Mouse (Mus musculus) liver, embryonic 14.5 days (tissue): ENCODE measurements around the gene Zcchc17. TPM values are rescaled to one million over a fixed set of nuclear protein-coding genes. Genes with fewer than 3 reads are reported as not detected.

Source experiments
- ATAC-seq: fragments of 200-750 bp; cut with Nextera tagmentation; 2 replicates; pipeline ENCODE4 v1.8.0; 2017; ENCODE audit warnings: moderate number of reproducible peaks, mild to moderate bottlenecking, moderate library complexity; ENCODE audit not compliant: insufficient read depth
- DNase-seq, 3 experiments: peaks; one replicate each; pipeline ENCODE4 v3.0.0-alpha.2; 2012 to 2013; ENCODE audit warnings: low read depth in 3 of 3, low spot score in 3 of 3
- H3K27ac ChIP-seq: fragments of 300-500 bp; sonication (generic); 2 replicates; pipeline ENCODE4 v1.5.1; 2014; ENCODE audit warnings: moderate library complexity, mild to moderate bottlenecking, control low read depth, inconsistent platforms
- H3K27me3 ChIP-seq: fragments of 300-500 bp; sonication (generic); 2 replicates; pipeline ENCODE4 v1.6.1; 2014; ENCODE audit warnings: mild to moderate bottlenecking, low read length, moderate library complexity; ENCODE audit not compliant: control insufficient read depth, insufficient read depth
- H3K36me3 ChIP-seq: fragments of 300-500 bp; sonication (generic); replicated peaks from 2 replicates; pipeline ENCODE4 v1.6.1; 2014; ENCODE audit warnings: low read depth; ENCODE audit not compliant: control insufficient read depth, insufficient read depth
- H3K4me1 ChIP-seq, 2 experiments: fragments of 200-500 bp in 1 of 2; fragments of 300-500 bp in 1 of 2; sonication (generic) in 1 of 2; replicated peaks; 2 replicates each; pipeline ENCODE4 v1.6.1; 2012 to 2014; ENCODE audit warnings: antibody characterized with exemption in 1 of 2, inconsistent platforms in 1 of 2, low read length in 1 of 2; ENCODE audit not compliant: control insufficient read depth in 2 of 2, insufficient read depth in 2 of 2
- H3K4me2 ChIP-seq: fragments of 300-500 bp; sonication (generic); 2 replicates; pipeline ENCODE4 v1.6.1; 2014; ENCODE audit warnings: low read depth, mild to moderate bottlenecking, control low read depth, moderate library complexity
- H3K4me3 ChIP-seq, 2 experiments: fragments of 200-500 bp in 1 of 2; fragments of 300-500 bp in 1 of 2; sonication (generic) in 1 of 2; 2 replicates each; pipeline ENCODE4 v1.5.1; 2012 to 2014; ENCODE audit warnings: low read depth in 2 of 2, low read length in 2 of 2, mild to moderate bottlenecking in 2 of 2, control low read depth in 1 of 2, inconsistent platforms in 1 of 2, moderate library complexity in 1 of 2; ENCODE audit not compliant: insufficient read depth in 1 of 2
- H3K9ac ChIP-seq: fragments of 300-500 bp; sonication (generic); replicated peaks from 2 replicates; pipeline ENCODE4 v1.6.1; 2014; ENCODE audit warnings: mild to moderate bottlenecking, control low read depth, moderate library complexity
- H3K9me3 ChIP-seq: fragments of 300-500 bp; sonication (generic); 2 replicates; pipeline ENCODE4 v1.6.1; 2016; ENCODE audit warnings: low read length, mixed read lengths; ENCODE audit not compliant: control insufficient read depth
- CTCF ChIP-seq: IDR thresholded peaks from 2 replicates; pipeline ENCODE4 v1.5.1; 2016; ENCODE audit warnings: antibody characterized with exemption, low read depth, control low read depth
- EP300 ChIP-seq: IDR thresholded peaks from 2 replicates; pipeline ENCODE4 v1.6.1; 2016; ENCODE audit warnings: antibody characterized with exemption, low read depth
- WGBS: fragments of 180-500 bp; shearing (Covaris S2); extraction: QIAGEN DNeasy Blood & Tissue Kit; methylation state at CpG from one replicate; pipeline ENCODE4 v1.1.7; 2014; ENCODE audit not compliant: insufficient replicate concordance; 5-methylcytosine and 5-hydroxymethylcytosine counted together
- polyA plus RNA-seq, 2 experiments: library from polyadenylated mRNA; depleted of rRNA in 1 of 2; stranded (reverse) in 1 of 2; unstranded in 1 of 2; fragments of >200 nt; fragmentation: Nextera tagmentation in 1 of 2; extraction: Ambion mirVana in 1 of 2; gene quantifications; 2 replicates each; pipeline versions ENCODE4 v1.2.1 to v1.2.3; 2012 to 2014

Zcchc17 gene
- polyA plus RNA-seq, 2 experiments, result 17.1 to 49.7 TPM

- ATAC-seq, result no peak
- H3K9me3 ChIP-seq, result no peaks in the 10 kb centered on the region
- H3K4me3 ChIP-seq, result no peak overlapping the region
- no peak overlapping the region for H3K27ac ChIP-seq
- peaks cover 0 to 4% of the 10 kb centered on the region in 2 experiments; a peak in 1 of 4 replicates for H3K4me1 ChIP-seq
- TF ChIP-seq CTCF (no peak), EP300 (no peak)
- WGBS, result 13% methylated on average over 11 of the region's 12 CpGs
- no peaks in the 10 kb centered on the region for H3K36me3 ChIP-seq
- H3K9ac ChIP-seq, result no peak overlapping the region
- DNase-seq, result no peak
- H3K4me2 ChIP-seq, result no peak overlapping the region
- H3K27me3 ChIP-seq, result peaks cover 61% of the 10 kb centered on the region
Measured at GRCm38 (mm10) chr4:130273698-130274345, 85.9 kb downstream of the Zcchc17 start.

GRCm38 (mm10) chr4:130270611-130271347 lies 89.0 kb downstream of the Zcchc17 start:
- DNase-seq (no peak), ATAC-seq (no peak)
- H3K27ac ChIP-seq, result no peak overlapping the region
- H3K9ac ChIP-seq, result no peak overlapping the region
- no peaks in the 10 kb centered on the region for H3K9me3 ChIP-seq
- TF ChIP-seq CTCF (no peak), EP300 (no peak)
- no peaks in the 10 kb centered on the region for H3K36me3 ChIP-seq
- H3K27me3 ChIP-seq, result peaks cover 47% of the 10 kb centered on the region
- H3K4me2 ChIP-seq, result no peak overlapping the region
- no peak overlapping the region for H3K4me3 ChIP-seq
- 46% methylated on average over 6 of the region's 6 CpGs for WGBS
- H3K4me1 ChIP-seq, result peaks cover 0 to 18% of the 10 kb centered on the region in 2 experiments; a peak in 3 of 4 replicates

- DNase-seq (peak in 2 of 3 experiments; percentile 45 to 64), ATAC-seq (peak; percentile 73; the same call in 1 of the 2 replicates)
- WGBS, result 53% methylated on average over 8 of the region's 8 CpGs
Measured at GRCm38 (mm10) chr4:130270089-130270488, 89.7 kb downstream of the Zcchc17 start.

GRCm38 (mm10) chr4:130268736-130269135 lies 91.0 kb downstream of the Zcchc17 start:
- DNase-seq, result no peak
- H3K9me3 ChIP-seq, result no peaks in the 10 kb centered on the region
- 71% methylated on average over 10 of the region's 10 CpGs for WGBS
- H3K9ac ChIP-seq, result no peak overlapping the region
- no peak for TF ChIP-seq CTCF
- TF ChIP-seq EP300, result no peak
- peaks cover 0 to 18% of the 10 kb centered on the region in 2 experiments; a peak in 3 of 4 replicates for H3K4me1 ChIP-seq
- H3K27me3 ChIP-seq, result peaks cover 32% of the 10 kb centered on the region
- no peak overlapping the region for H3K4me3 ChIP-seq
- no peak overlapping the region for H3K4me2 ChIP-seq
- ATAC-seq, result no peak
- H3K27ac ChIP-seq, result no peak overlapping the region
- H3K36me3 ChIP-seq, result no peaks in the 10 kb centered on the region

More at GRCm38 (mm10) chr4:130270089-130270488, 89.7 kb downstream of the Zcchc17 start:
- Histone ChIP-seq H3K27ac (no peak overlapping the region), H3K4me2 (no peak overlapping the region), H3K4me1 (peaks cover 0 to 18% of the 10 kb centered on the region in 2 experiments; a peak in 3 of 4 replicates), H3K36me3 (no peaks in the 10 kb centered on the region), H3K9me3 (no peaks in the 10 kb centered on the region), H3K9ac (no peak overlapping the region), H3K27me3 (peaks cover 40% of the 10 kb centered on the region), H3K4me3 (no peak overlapping the region)
- TF ChIP-seq EP300, result no peak
- TF ChIP-seq CTCF, result no peak

- DNase-seq (peak in 1 of 3 experiments; percentile 44), ATAC-seq (peak; percentile 34; the same call in 1 of the 2 replicates)
- Histone ChIP-seq H3K4me1 (peaks cover 0 to 18% of the 10 kb centered on the region in 2 experiments; a peak in 3 of 4 replicates), H3K27ac (no peak overlapping the region), H3K4me2 (0 out of 2 replicates have a peak overlapping the region, but pooled peaks have one; percentile 31), H3K27me3 (peaks cover 17% of the 10 kb centered on the region), H3K9me3 (no peaks in the 10 kb centered on the region), H3K9ac (no peak overlapping the region), H3K36me3 (no peaks in the 10 kb centered on the region), H3K4me3 (no peak overlapping the region)
- no peak for TF ChIP-seq EP300
- no peak for TF ChIP-seq CTCF
- 66% methylated on average over 7 of the region's 7 CpGs for WGBS
Measured at GRCm38 (mm10) chr4:130267069-130267468, 92.7 kb downstream of the Zcchc17 start.
